Mouse (Mus musculus) stomach, postnatal 0 days (tissue): ENCODE results near the gene 1700029H14Rik.

ENCODE experiments used
- CTCF ChIP-seq: IDR thresholded peaks from 2 replicates; pipeline ENCODE4 v1.5.1; 2016; ENCODE audit warnings: antibody characterized with exemption, low read depth, mild to moderate bottlenecking, moderate library complexity
- EP300 ChIP-seq: optimal IDR thresholded peaks from 2 replicates; pipeline ENCODE3; 2016; ENCODE audit warnings: antibody characterized with exemption

GRCm38 (mm10) chr8:13608946-13609345 is 46.7 kb upstream of the 1700029H14Rik start:
- TF ChIP-seq CTCF (no peak), EP300 (no peak)
